Mouse (Mus musculus) retina, embryonic 14.5 days (tissue): Measurements from ENCODE around the gene Cspg5.

Experiments
- DNase-seq: peaks from one replicate; pipeline ENCODE4 v3.0.0-alpha.2; 2015; ENCODE audit warnings: low spot score

The Cspg5 gene

GRCm38 (mm10) chr9:110255407-110256019, 11.9 kb downstream of the Cspg5 start:
- DNase-seq: peak; percentile 91

GRCm38 (mm10) chr9:110258646-110259045, 15.1 kb downstream of the Cspg5 start:
- DNase-seq: no peak

GRCm38 (mm10) chr9:110259118-110259517, 15.5 kb downstream of the Cspg5 start:
- DNase-seq: no peak

GRCm38 (mm10) chr9:110263181-110263580, 19.6 kb downstream of the Cspg5 start:
- DNase-seq: no peak

GRCm38 (mm10) chr9:110264991-110265390, 21.4 kb downstream of the Cspg5 start:
- DNase-seq: no peak

GRCm38 (mm10) chr9:110268416-110268815, 24.8 kb downstream of the Cspg5 start:
- DNase-seq: no peak

- DNase-seq: no peak
These were observed 28.7 kb downstream of the Cspg5 start for GRCm38 (mm10) chr9:110272330-110272729.

GRCm38 (mm10) chr9:110273507-110273906, 29.9 kb downstream of the Cspg5 start:
- no peak for DNase-seq

- DNase-seq: no peak
These were observed 32.3 kb downstream of the Cspg5 start for GRCm38 (mm10) chr9:110275882-110276281.

GRCm38 (mm10) chr9:110277431-110277881, 33.9 kb downstream of the Cspg5 start:
- peak; percentile 55 for DNase-seq

GRCm38 (mm10) chr9:110284075-110284697, 40.6 kb downstream of the Cspg5 start:
- DNase-seq: no peak

GRCm38 (mm10) chr9:110287321-110287924, 43.8 kb downstream of the Cspg5 start:
- no peak for DNase-seq

- DNase-seq: peak; percentile 20
These were observed 49.7 kb downstream of the Cspg5 start for GRCm38 (mm10) chr9:110293254-110293718.

GRCm38 (mm10) chr9:110293873-110294415, 50.4 kb downstream of the Cspg5 start:
- DNase-seq: no peak

GRCm38 (mm10) chr9:110294786-110295185, 51.2 kb downstream of the Cspg5 start:
- no peak for DNase-seq

GRCm38 (mm10) chr9:110296867-110297627, 53.5 kb downstream of the Cspg5 start:
- DNase-seq: peak; percentile 99

- DNase-seq: peak; percentile 73
These were observed 60.9 kb downstream of the Cspg5 start for GRCm38 (mm10) chr9:110304516-110304915.

- DNase-seq: peak; percentile 92
These were observed 61.5 kb downstream of the Cspg5 start, which contains the start of gene Elp6 for GRCm38 (mm10) chr9:110304969-110305651. Elp6 (plus strand) TSS chr9:110305173.

GRCm38 (mm10) chr9:110306371-110306770, 62.8 kb downstream of the Cspg5 start:
- DNase-seq: no peak
